Mouse (Mus musculus): ENCODE results near the gene Mri1. TPM values are rescaled to one million over a fixed set of nuclear protein-coding genes. Genes with fewer than 3 reads are reported as not detected.

Mri1 gene
- polyA plus RNA-seq, 1 experiment from 2014 or later, result 51.7 TPM

- Histone ChIP-seq H3K4me2 (ENCODE audit: low read depth, low read length) (peak overlapping the region; percentile 48; the same call in 1 of the 2 replicates), H3K27ac (ENCODE audit: low read depth, low read length) (no peak overlapping the region), H3K9me3 (ENCODE audit: control insufficient read depth, low read length) (no peaks in the 10 kb centered on the region), H3K9ac (replicated peaks; ENCODE audit: low read depth, low read length) (no peak overlapping the region), H3K36me3 (ENCODE audit: control insufficient read depth, insufficient read depth, low read length) (no peaks in the 10 kb centered on the region), H3K27me3 (ENCODE audit: control insufficient read depth, insufficient read depth, low read length) (no peaks in the 10 kb centered on the region), H3K4me3 (ENCODE audit: low read depth, low read length) (no peak overlapping the region), H3K4me1 (ENCODE audit: control insufficient read depth, insufficient read depth, low read length) (peaks cover 14% of the 10 kb centered on the region)
- no peak for ATAC-seq (ENCODE audit: low read depth)
- 89% methylated on average over 9 of the region's 9 CpGs for WGBS
Measured at GRCm38 (mm10) chr8:84202466-84202865, 54.7 kb downstream of the Mri1 start.

GRCm38 (mm10) chr8:84201545-84202245, 55.4 kb downstream of the Mri1 start:
- WGBS, result 56% methylated on average over 15 of the region's 15 CpGs

GRCm38 (mm10) chr8:84200652-84201544, 56.2 kb downstream of the Mri1 start:
- H3K27ac ChIP-seq (ENCODE audit: low read depth, low read length), result peak overlapping the region; percentile 66
- H3K9ac ChIP-seq (replicated peaks; ENCODE audit: low read depth, low read length), result peak overlapping the region; percentile 60
- peaks cover 14% of the 10 kb centered on the region for H3K4me1 ChIP-seq (ENCODE audit: control insufficient read depth, insufficient read depth, low read length)
- no peaks in the 10 kb centered on the region for H3K27me3 ChIP-seq (ENCODE audit: control insufficient read depth, insufficient read depth, low read length)
- no peaks in the 10 kb centered on the region for H3K36me3 ChIP-seq (ENCODE audit: control insufficient read depth, insufficient read depth, low read length)
- H3K4me2 ChIP-seq (ENCODE audit: low read depth, low read length), result peak overlapping the region; percentile 60
- 10% methylated on average over 36 of the region's 70 CpGs for WGBS
- peak overlapping the region; percentile 35 for H3K4me3 ChIP-seq (ENCODE audit: low read depth, low read length)
- no peak for ATAC-seq (ENCODE audit: low read depth)
- H3K9me3 ChIP-seq (ENCODE audit: control insufficient read depth, low read length), result no peaks in the 10 kb centered on the region

More at GRCm38 (mm10) chr8:84201545-84202245, 55.4 kb downstream of the Mri1 start:
- Histone ChIP-seq H3K27me3 (ENCODE audit: control insufficient read depth, insufficient read depth, low read length) (no peaks in the 10 kb centered on the region), H3K9me3 (ENCODE audit: control insufficient read depth, low read length) (no peaks in the 10 kb centered on the region), H3K27ac (ENCODE audit: low read depth, low read length) (peak overlapping the region; percentile 52; the same call in 1 of the 2 replicates), H3K4me3 (ENCODE audit: low read depth, low read length) (peak overlapping the region; percentile 35), H3K9ac (replicated peaks; ENCODE audit: low read depth, low read length) (peak overlapping the region; percentile 60), H3K36me3 (ENCODE audit: control insufficient read depth, insufficient read depth, low read length) (no peaks in the 10 kb centered on the region), H3K4me1 (ENCODE audit: control insufficient read depth, insufficient read depth, low read length) (peaks cover 14% of the 10 kb centered on the region), H3K4me2 (ENCODE audit: low read depth, low read length) (peak overlapping the region; percentile 60)
- ATAC-seq (ENCODE audit: low read depth), result no peak

- peaks cover 14% of the 10 kb centered on the region for H3K4me1 ChIP-seq (ENCODE audit: control insufficient read depth, insufficient read depth, low read length)
- no peaks in the 10 kb centered on the region for H3K36me3 ChIP-seq (ENCODE audit: control insufficient read depth, insufficient read depth, low read length)
- H3K27ac ChIP-seq (ENCODE audit: low read depth, low read length), result peak overlapping the region; percentile 66
- 17% methylated on average over 8 of the region's 8 CpGs for WGBS
- no peak for ATAC-seq (ENCODE audit: low read depth)
- peak overlapping the region; percentile 60 for H3K4me2 ChIP-seq (ENCODE audit: low read depth, low read length)
- H3K4me3 ChIP-seq (ENCODE audit: low read depth, low read length), result peak overlapping the region; percentile 35; the same call in 1 of the 2 replicates
- H3K9me3 ChIP-seq (ENCODE audit: control insufficient read depth, low read length), result no peaks in the 10 kb centered on the region
- H3K9ac ChIP-seq (replicated peaks; ENCODE audit: low read depth, low read length), result no peak overlapping the region
- no peaks in the 10 kb centered on the region for H3K27me3 ChIP-seq (ENCODE audit: control insufficient read depth, insufficient read depth, low read length)
Measured at GRCm38 (mm10) chr8:84200126-84200555, 57.0 kb downstream of the Mri1 start.

MicroRNAs within 50 kb of the gene (microRNA counts, 519-probe panel; counts per million panel counts)
- microRNA mmu-miR-23a, result 4,250 counts per million, percentile 51 among the panel's probes with 10 or more counts
- microRNA mmu-miR-27a, result 4,817 counts per million, percentile 65 among the panel's probes with 10 or more counts

Small RNAs within 50 kb of the gene (microRNA-seq; reads per million reads assigned to microRNA genes)
- gene Mir23a (2,848 reads per million, percentile 86 among the genes with 10 or more reads in this experiment), gene Mir24-2 (not detected), gene Mir27a (69.1 reads per million, percentile 41 among the genes with 10 or more reads in this experiment), gene Mir3074-2 (not detected)

Other genes with a start within 250 kb of the Mri1 start
- gene 2210011C24Rik, start 245.2 kb downstream of the Mri1 start, polyA plus RNA-seq (2014; fragmentation: Nextera tagmentation; extraction: Ambion mirVana), result 1.9 TPM in 1 of 2 replicates, not detected in the other
- 5.1 and 5.2 TPM in 2 replicates for gene Palm3, start 235.9 kb downstream of the Mri1 start, polyA plus RNA-seq (2014; fragmentation: Nextera tagmentation; extraction: Ambion mirVana)
- 0.43 and 0.45 TPM in 2 replicates for gene Il27ra, start 214.7 kb downstream of the Mri1 start, polyA plus RNA-seq (2014; fragmentation: Nextera tagmentation; extraction: Ambion mirVana)
- gene Rln3, start 212.3 kb downstream of the Mri1 start, polyA plus RNA-seq (2014; fragmentation: Nextera tagmentation; extraction: Ambion mirVana), result 0.82 and 0.91 TPM in 2 replicates
- 1.8 and 2.2 TPM in 2 replicates for gene Gm10643, start 192.2 kb downstream of the Mri1 start, polyA plus RNA-seq (2014; fragmentation: Nextera tagmentation; extraction: Ambion mirVana)
- gene Rfx1, start 190.5 kb downstream of the Mri1 start, polyA plus RNA-seq (2014; fragmentation: Nextera tagmentation; extraction: Ambion mirVana), result 10.1 and 12.8 TPM in 2 replicates
- gene Dcaf15, start 152.6 kb downstream of the Mri1 start, polyA plus RNA-seq (2014; fragmentation: Nextera tagmentation; extraction: Ambion mirVana), result 16.5 and 19.0 TPM in 2 replicates
- 0.43 and 0.50 TPM in 2 replicates for gene Podnl1, start 131.3 kb downstream of the Mri1 start, polyA plus RNA-seq (2014; fragmentation: Nextera tagmentation; extraction: Ambion mirVana)
- gene Cc2d1a, start 109.4 kb downstream of the Mri1 start, polyA plus RNA-seq (2014; fragmentation: Nextera tagmentation; extraction: Ambion mirVana), result 26.8 and 30.7 TPM in 2 replicates
- gene 4930432K21Rik, start 109.3 kb downstream of the Mri1 start, polyA plus RNA-seq (2014; fragmentation: Nextera tagmentation; extraction: Ambion mirVana), result 1.3 and 1.6 TPM in 2 replicates
- 12.4 and 12.5 TPM in 2 replicates for gene Nanos3, start 72.1 kb downstream of the Mri1 start, polyA plus RNA-seq (2014; fragmentation: Nextera tagmentation; extraction: Ambion mirVana)
- gene Zswim4, start 20.3 kb downstream of the Mri1 start, polyA plus RNA-seq (2014; fragmentation: Nextera tagmentation; extraction: Ambion mirVana), result 12.9 and 20.5 TPM in 2 replicates
- 265 and 294 TPM in 2 replicates for gene D8Ertd738e, start 7.6 kb downstream of the Mri1 start, polyA plus RNA-seq (2014; fragmentation: Nextera tagmentation; extraction: Ambion mirVana)
- 22.5 and 28.8 TPM in 2 replicates for gene Ccdc130, start 13.1 kb upstream of the Mri1 start, polyA plus RNA-seq (2014; fragmentation: Nextera tagmentation; extraction: Ambion mirVana)
- 20.1 and 29.8 TPM in 2 replicates for gene Cacna1a, start 131.1 kb upstream of the Mri1 start, polyA plus RNA-seq (2014; fragmentation: Nextera tagmentation; extraction: Ambion mirVana)